Mouse (Mus musculus) bone marrow, adult 2 months (tissue): ENCODE measurements around the gene Dnajc11. TPM values are rescaled to one million over a fixed set of nuclear protein-coding genes. Genes with fewer than 3 reads are reported as not detected.
A peak's percentile ranks its signal among the peaks of the same experiment; 100 is the strongest.

ENCODE experiments used
- H3K27ac ChIP-seq: fragments of 200-500 bp; 2 replicates; pipeline ENCODE4 v1.5.1; 2012; ENCODE audit warnings: low read depth, mild to moderate bottlenecking, control low read depth, inconsistent platforms, low read length; ENCODE audit not compliant: control insufficient read depth, poor library complexity, insufficient read depth
- H3K4me1 ChIP-seq: fragments of 200-500 bp; 2 replicates; pipeline ENCODE4 v1.6.1; 2011; ENCODE audit warnings: low read length; ENCODE audit not compliant: control insufficient read depth, insufficient read depth
- H3K4me3 ChIP-seq: fragments of 200-500 bp; replicated peaks from 2 replicates; pipeline ENCODE3; 2011; ENCODE audit warnings: mild to moderate bottlenecking, low read depth, low read length, control low read depth; ENCODE audit not compliant: control insufficient read depth
- CTCF ChIP-seq: fragments of 200-500 bp; IDR thresholded peaks from 2 replicates; pipeline ENCODE4 v1.5.1; 2011; ENCODE audit warnings: low read length, control low read depth; ENCODE audit not compliant: control insufficient read depth, insufficient read depth
- POLR2A ChIP-seq: fragments of 200-500 bp; IDR thresholded peaks from 2 replicates; pipeline ENCODE4 v1.6.1; 2011; ENCODE audit warnings: low read depth, mild to moderate bottlenecking, control low read depth, low read length, borderline replicate concordance; ENCODE audit not compliant: control insufficient read depth
- whole genome bisulfite sequencing: fragments of 180-500 bp; shearing (Covaris S2); methylation state at CpG from one replicate; pipeline ENCODE4 v1.1.7; 2018; 5-methylcytosine and 5-hydroxymethylcytosine counted together
- polyA plus RNA-seq: library from polyadenylated mRNA; stranded (reverse); fragments of >200 nt; gene quantifications from 2 replicates; pipeline ENCODE4 v1.2.4, GENCODE M21; 2011; ENCODE audit warnings: low replicate concordance; ENCODE audit not compliant: missing spikeins, insufficient read depth, insufficient read length

Gene Dnajc11
- polyA plus RNA-seq, 1 experiment: 79.8 TPM

- WGBS: 54% methylated on average over 11 of the region's 11 CpGs
Observed at GRCm38 (mm10) chr4:151901422-151901821, 32.1 kb upstream of the Dnajc11 start.

GRCm38 (mm10) chr4:151902046-151902688, 31.3 kb upstream of the Dnajc11 start:
- WGBS: 55% methylated on average over 17 of the region's 17 CpGs
- no peaks in the 10 kb centered on the region for H3K4me1 ChIP-seq
- TF ChIP-seq CTCF: no peak
- TF ChIP-seq POLR2A: no peak

More at GRCm38 (mm10) chr4:151901422-151901821, 32.1 kb upstream of the Dnajc11 start:
- no peak for TF ChIP-seq POLR2A
- TF ChIP-seq CTCF: peak; percentile 22; the same call in 1 of the 2 replicates
- no peak overlapping the region for H3K4me3 ChIP-seq
- H3K27ac ChIP-seq: no peak overlapping the region
- H3K4me1 ChIP-seq: no peaks in the 10 kb centered on the region

GRCm38 (mm10) chr4:151902689-151903241, 30.7 kb upstream of the Dnajc11 start:
- TF ChIP-seq POLR2A (no peak), CTCF (no peak)
- Histone ChIP-seq H3K4me3 (no peak overlapping the region), H3K27ac (no peak overlapping the region), H3K4me1 (no peaks in the 10 kb centered on the region)
- 25% methylated on average over 14 of the region's 14 CpGs for WGBS

More at GRCm38 (mm10) chr4:151902046-151902688, 31.3 kb upstream of the Dnajc11 start:
- Histone ChIP-seq H3K4me3 (no peak overlapping the region), H3K27ac (no peak overlapping the region)

- TF ChIP-seq POLR2A: no peak
- no peak for TF ChIP-seq CTCF
- Histone ChIP-seq H3K4me3 (no peak overlapping the region), H3K4me1 (no peaks in the 10 kb centered on the region), H3K27ac (no peak overlapping the region)
- 53% methylated on average over 11 of the region's 11 CpGs for WGBS
Observed at GRCm38 (mm10) chr4:151904098-151904497, 29.4 kb upstream of the Dnajc11 start.

- H3K4me3 ChIP-seq: no peak overlapping the region
- H3K27ac ChIP-seq: no peak overlapping the region
- 76% methylated on average over 4 of the region's 4 CpGs for WGBS
- H3K4me1 ChIP-seq: no peaks in the 10 kb centered on the region
- no peak for TF ChIP-seq POLR2A
- no peak for TF ChIP-seq CTCF
Observed at GRCm38 (mm10) chr4:151905621-151906020, 27.9 kb upstream of the Dnajc11 start.

- 79% methylated on average over 26 of the region's 26 CpGs for WGBS
- TF ChIP-seq CTCF (no peak), POLR2A (no peak)
Observed at GRCm38 (mm10) chr4:151907577-151908343, 25.7 kb upstream of the Dnajc11 start.

GRCm38 (mm10) chr4:151908809-151909208, 24.7 kb upstream of the Dnajc11 start:
- H3K4me1 ChIP-seq: no peaks in the 10 kb centered on the region
- TF ChIP-seq POLR2A (no peak), CTCF (no peak)
- H3K4me3 ChIP-seq: no peak overlapping the region
- H3K27ac ChIP-seq: no peak overlapping the region
- whole genome bisulfite sequencing: 73% methylated on average over 8 of the region's 8 CpGs

More at GRCm38 (mm10) chr4:151907577-151908343, 25.7 kb upstream of the Dnajc11 start:
- Histone ChIP-seq H3K4me3 (no peak overlapping the region), H3K27ac (no peak overlapping the region), H3K4me1 (no peaks in the 10 kb centered on the region)

- WGBS: 78% methylated on average over 11 of the region's 11 CpGs
- no peaks in the 10 kb centered on the region for H3K4me1 ChIP-seq
- TF ChIP-seq POLR2A: no peak
- TF ChIP-seq CTCF: no peak
- no peak overlapping the region for H3K27ac ChIP-seq
- H3K4me3 ChIP-seq: no peak overlapping the region
Observed at GRCm38 (mm10) chr4:151916271-151916670, 17.2 kb upstream of the Dnajc11 start.
